Mouse (Mus musculus): ENCODE data around the gene Gpr33. TPM values are rescaled to one million over a fixed set of nuclear protein-coding genes. Genes with fewer than 3 reads are reported as not detected.

Gpr33 gene
- not detected for total RNA-seq (2023)

DNA sequence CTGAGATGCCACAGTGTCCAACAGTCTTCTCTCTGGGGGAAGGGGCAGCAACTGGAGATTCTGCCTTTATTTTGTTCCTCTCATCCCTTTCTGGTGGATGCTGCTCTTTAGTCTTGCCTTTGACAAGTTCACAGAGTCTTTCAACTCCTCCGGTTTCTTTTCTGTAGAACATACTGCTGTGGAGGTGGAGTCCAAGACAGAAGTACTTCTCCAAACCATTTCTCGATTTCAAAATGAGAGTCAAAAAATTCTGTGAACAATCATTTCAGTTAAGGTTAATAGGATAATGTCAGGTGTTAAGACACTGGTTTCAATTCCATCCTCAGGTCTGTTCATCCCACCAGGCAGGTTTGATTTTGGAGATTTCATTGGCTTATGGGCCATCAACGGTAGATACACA is at the start of gene Gpr33:
TSS of gene Gpr33 (minus strand) at position 101 of the 400 bp plus-strand sequence.

DNA sequence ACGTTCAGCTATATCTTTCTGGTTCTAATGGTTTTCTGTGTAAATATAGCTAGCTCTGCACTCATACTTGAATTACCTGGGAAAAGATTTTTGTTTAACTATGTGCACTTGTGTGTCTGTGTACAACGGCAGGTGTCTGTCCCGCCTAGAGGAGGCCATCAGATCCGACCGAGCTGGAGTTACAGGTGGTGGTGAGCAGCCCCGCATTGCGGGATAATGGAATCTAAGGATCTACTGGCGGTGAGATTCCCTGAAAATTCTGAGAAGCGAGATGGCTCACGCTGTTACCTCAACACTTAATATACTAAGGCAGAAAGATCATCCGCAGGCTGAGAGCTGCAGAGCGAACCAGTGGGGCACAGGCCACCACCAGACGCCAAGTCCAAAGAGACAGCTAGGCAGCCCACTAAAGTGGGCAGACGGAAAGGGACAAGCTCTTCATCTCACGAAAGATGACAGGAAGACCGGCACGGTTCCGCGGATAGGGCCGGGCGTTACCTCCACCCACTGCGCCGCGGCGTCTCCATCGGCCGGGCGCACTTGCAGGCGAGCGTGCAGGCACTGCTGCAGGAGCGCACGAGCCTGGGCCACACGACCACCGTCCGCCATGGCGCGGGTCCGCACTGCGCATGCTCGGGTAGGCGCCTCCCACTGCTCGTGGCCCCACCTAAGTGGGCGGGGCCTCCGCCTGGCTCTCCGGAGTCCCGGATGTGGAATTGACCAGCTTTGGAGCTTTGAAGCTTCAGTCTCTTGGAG is 21.8 kb downstream of the Gpr33 start, which contains the start of gene Dtd2:
TSS of gene Dtd2 (minus strand) at position 625 of the 756 bp plus-strand sequence.

Other genes starting within 250 kb of the Gpr33 start
- gene Hectd1, start 198.5 kb downstream of the Gpr33 start, total RNA-seq (2023) = 153 TPM
- gene Heatr5a, start 56.7 kb downstream of the Gpr33 start, total RNA-seq (2023) = 32.4 TPM
- 2.0 TPM for gene Dtd2, start 21.6 kb downstream of the Gpr33 start, total RNA-seq (2023)
- gene Nubpl, start 69.7 kb upstream of the Gpr33 start, total RNA-seq (2023) = 4.6 TPM